Mouse (Mus musculus): ENCODE measurements at regions not wholly inside any gene's neighbourhood (a gene's known extent, or its start where the extent isn't known, plus 50 kb on each side); places are given as distances from the start of the nearest gene placed in this dataset.

GRCm38 (mm10) chr19:14226521-14226920 is 313.2 kb downstream of the Olfr1505 start:
- TF ChIP-seq GATA1 (IDR thresholded peaks at IDR 0.05; ENCODE audit: borderline replicate concordance, low read length) (no peak), FLI1 (IDR thresholded peaks at IDR 0.05; ENCODE audit: low read length) (no peak)

All from megakaryocyte, embryonic 14.5 days (primary cell).